Mouse (Mus musculus) liver, adult 2 months (tissue): ENCODE measurements around the gene Nr4a1. TPM values are rescaled to one million over a fixed set of nuclear protein-coding genes. Genes with fewer than 3 reads are reported as not detected.

Experiments
- DNase-seq: peaks from one replicate; pipeline ENCODE4 v3.0.0-alpha.2; 2011; ENCODE audit warnings: low read depth, low spot score; ENCODE audit errors: extremely low read depth
- H3K27ac ChIP-seq: fragments of 200-500 bp; replicated peaks from 2 replicates; pipeline ENCODE4 v1.5.1; 2012; ENCODE audit warnings: low read depth, mild to moderate bottlenecking, control low read depth, inconsistent platforms, low read length; ENCODE audit not compliant: insufficient read depth
- H3K27me3 ChIP-seq: fragments of 200-500 bp; 2 replicates; pipeline ENCODE4 v1.6.1; 2012; ENCODE audit warnings: mild to moderate bottlenecking, moderate library complexity, low read length, inconsistent platforms; ENCODE audit not compliant: control insufficient read depth, insufficient read depth
- H3K36me3 ChIP-seq: fragments of 200-500 bp; 2 replicates; pipeline ENCODE4 v1.6.1; 2012; ENCODE audit warnings: low read length, inconsistent platforms; ENCODE audit not compliant: control insufficient read depth, insufficient read depth
- H3K4me1 ChIP-seq: fragments of 200-500 bp; 2 replicates; pipeline ENCODE4 v1.6.1; 2011; ENCODE audit warnings: low read length; ENCODE audit not compliant: control insufficient read depth, insufficient read depth
- H3K4me3 ChIP-seq: fragments of 200-500 bp; 2 replicates; pipeline ENCODE4 v1.5.1; 2011; ENCODE audit warnings: low read depth, mild to moderate bottlenecking, control low read depth, low read length, moderate library complexity; ENCODE audit not compliant: insufficient read depth
- H3K79me2 ChIP-seq: fragments of 200-500 bp; 2 replicates; pipeline ENCODE4 v1.6.1; 2012; ENCODE audit warnings: inconsistent platforms, mild to moderate bottlenecking, low read length, moderate library complexity; ENCODE audit not compliant: control insufficient read depth, insufficient read depth
- H3K9ac ChIP-seq: fragments of 200-500 bp; 2 replicates; pipeline ENCODE4 v1.6.1; 2012; ENCODE audit warnings: low read depth, mild to moderate bottlenecking, control low read depth, inconsistent platforms, low read length
- CTCF ChIP-seq: fragments of 200-500 bp; IDR thresholded peaks from 2 replicates; pipeline ENCODE4 v1.5.1; 2011; ENCODE audit warnings: low read depth, low read length, control low read depth
- POLR2A ChIP-seq: fragments of 200-500 bp; IDR thresholded peaks from 2 replicates; pipeline ENCODE4 v1.6.1; 2011; ENCODE audit warnings: low read length, control low read depth; ENCODE audit not compliant: insufficient read depth; ENCODE audit errors: extremely low read depth
- WGBS: fragments of 180-500 bp; shearing (Covaris S2); methylation state at CpG from one replicate; pipeline ENCODE4 v1.1.7; 2018; 5-methylcytosine and 5-hydroxymethylcytosine counted together
- polyA plus RNA-seq: library from polyadenylated mRNA; depleted of rRNA; stranded (reverse); fragments of >200 nt; gene quantifications from 2 replicates; pipeline ENCODE4 v1.2.3, GENCODE M21; 2012
- total RNA-seq: library from RNA; depleted of rRNA; stranded (reverse); fragments of >200 nt; gene quantifications from 2 replicates; pipeline ENCODE4 v1.2.3, GENCODE M21; 2014

Gene Nr4a1
- total and polyA plus RNA-seq, 2 experiments, result 0.18 to 0.89 TPM

GRCm38 (mm10) chr15:101216036-101216435, 38.0 kb upstream of the Nr4a1 start:
- H3K27ac ChIP-seq, result no peak overlapping the region
- WGBS, result 58% methylated on average over 4 of the region's 4 CpGs

GRCm38 (mm10) chr15:101220905-101221297, 33.2 kb upstream of the Nr4a1 start:
- Histone ChIP-seq H3K79me2 (no peaks in the 10 kb centered on the region), H3K27ac (no peak overlapping the region), H3K9ac (no peak overlapping the region), H3K4me3 (no peak overlapping the region), H3K36me3 (no peaks in the 10 kb centered on the region), H3K27me3 (peaks cover 5% of the 10 kb centered on the region; the same call in 1 of the 2 replicates), H3K4me1 (no peaks in the 10 kb centered on the region)
- WGBS, result 21% methylated on average over 8 of the region's 8 CpGs
- TF ChIP-seq CTCF, result no peak
- no peak for TF ChIP-seq POLR2A
- no peak for DNase-seq

More at GRCm38 (mm10) chr15:101216036-101216435, 38.0 kb upstream of the Nr4a1 start:
- Histone ChIP-seq H3K4me1 (no peaks in the 10 kb centered on the region), H3K36me3 (no peaks in the 10 kb centered on the region), H3K79me2 (no peaks in the 10 kb centered on the region), H3K27me3 (no peaks in the 10 kb centered on the region), H3K4me3 (no peak overlapping the region), H3K9ac (no peak overlapping the region)
- DNase-seq, result no peak
- TF ChIP-seq CTCF (no peak), POLR2A (no peak)

- WGBS, result 8% methylated on average over 14 of the region's 14 CpGs
- peak; percentile 63 for DNase-seq
- TF ChIP-seq POLR2A (no peak), CTCF (peak; percentile 94)
- Histone ChIP-seq H3K36me3 (no peaks in the 10 kb centered on the region), H3K79me2 (no peaks in the 10 kb centered on the region), H3K27me3 (peaks cover 5% of the 10 kb centered on the region; the same call in 1 of the 2 replicates), H3K4me1 (no peaks in the 10 kb centered on the region), H3K27ac (no peak overlapping the region), H3K4me3 (no peak overlapping the region), H3K9ac (no peak overlapping the region)
These were observed 32.6 kb upstream of the Nr4a1 start for GRCm38 (mm10) chr15:101221298-101222104.

GRCm38 (mm10) chr15:101222897-101223482, 31.1 kb upstream of the Nr4a1 start:
- Histone ChIP-seq H3K27ac (no peak overlapping the region), H3K36me3 (no peaks in the 10 kb centered on the region), H3K4me3 (no peak overlapping the region), H3K27me3 (peaks cover 5% of the 10 kb centered on the region; the same call in 1 of the 2 replicates), H3K4me1 (no peaks in the 10 kb centered on the region), H3K9ac (no peak overlapping the region), H3K79me2 (no peaks in the 10 kb centered on the region)
- WGBS, result 40% methylated on average over 13 of the region's 13 CpGs
- no peak for TF ChIP-seq CTCF
- no peak for TF ChIP-seq POLR2A
- no peak for DNase-seq

- Histone ChIP-seq H3K4me3 (no peak overlapping the region), H3K79me2 (no peaks in the 10 kb centered on the region), H3K9ac (no peak overlapping the region), H3K27me3 (peaks cover 5% of the 10 kb centered on the region; the same call in 1 of the 2 replicates), H3K36me3 (no peaks in the 10 kb centered on the region), H3K4me1 (no peaks in the 10 kb centered on the region), H3K27ac (no peak overlapping the region)
- WGBS, result 10% methylated on average over 5 of the region's 5 CpGs
- TF ChIP-seq CTCF (no peak), POLR2A (no peak)
- DNase-seq, result no peak
These were observed 30.5 kb upstream of the Nr4a1 start for GRCm38 (mm10) chr15:101223596-101223995.
